Mouse (Mus musculus): ENCODE measurements around the gene Nr2f6.

The Nr2f6 gene

GRCm38 (mm10) chr8:71388267-71388666, 6.5 kb upstream of the Nr2f6 start:
- peak; percentile 65 for DNase-seq

- DNase-seq, result no peak
Observed at GRCm38 (mm10) chr8:71385212-71385835, 3.6 kb upstream of the Nr2f6 start.

GRCm38 (mm10) chr8:71383860-71384259, 2.1 kb upstream of the Nr2f6 start:
- peak; percentile 75 for DNase-seq

GRCm38 (mm10) chr8:71383396-71383795, 1.6 kb upstream of the Nr2f6 start:
- no peak for DNase-seq

- DNase-seq, result peak; percentile 92
Observed at GRCm38 (mm10) chr8:71381971-71382961, 506 bp upstream of the Nr2f6 start.

GRCm38 (mm10) chr8:71380178-71381171, 1.3 kb downstream of the Nr2f6 start:
- peak; percentile 39 for DNase-seq

GRCm38 (mm10) chr8:71379512-71380075, 2.2 kb downstream of the Nr2f6 start:
- no peak for DNase-seq

- no peak for DNase-seq
Observed at GRCm38 (mm10) chr8:71379008-71379407, 2.8 kb downstream of the Nr2f6 start.

GRCm38 (mm10) chr8:71376423-71377030, 5.2 kb downstream of the Nr2f6 start:
- no peak for DNase-seq

GRCm38 (mm10) chr8:71375581-71376422, 6.0 kb downstream of the Nr2f6 start:
- DNase-seq, result peak; percentile 85

GRCm38 (mm10) chr8:71374616-71375206, 7.0 kb downstream of the Nr2f6 start:
- DNase-seq, result peak; percentile 43

- DNase-seq, result no peak
Observed at GRCm38 (mm10) chr8:71373000-71373399, 8.8 kb downstream of the Nr2f6 start.

- DNase-seq, result no peak
Observed at GRCm38 (mm10) chr8:71372427-71372826, 9.3 kb downstream of the Nr2f6 start.

GRCm38 (mm10) chr8:71371236-71371848, 10.4 kb downstream of the Nr2f6 start, which contains the start of gene Ocel1:
Ocel1 (plus strand) TSS chr8:71371298.
- peak; percentile 99 for DNase-seq

- no peak for DNase-seq
Observed at GRCm38 (mm10) chr8:71370711-71371235, 11.0 kb downstream of the Nr2f6 start.

- DNase-seq, result no peak
Observed at GRCm38 (mm10) chr8:71369040-71369718, 12.6 kb downstream of the Nr2f6 start.

GRCm38 (mm10) chr8:71368366-71368765, 13.4 kb downstream of the Nr2f6 start:
- no peak for DNase-seq

- DNase-seq, result no peak
Observed at GRCm38 (mm10) chr8:71367529-71368176, 14.1 kb downstream of the Nr2f6 start.

All from lung, postnatal 36 days (tissue).